Mouse (Mus musculus) right cerebral cortex, adult 18-20 months (tissue): ENCODE measurements at regions not wholly inside any gene's neighbourhood (a gene's known extent, or its start where the extent isn't known, plus 50 kb on each side); places are given as distances from the start of the nearest gene placed in this dataset.
A peak's percentile ranks its signal among the peaks of the same experiment; 100 is the strongest.
"Not testable (repeated sequence)": the region's sequence is repeated elsewhere in the genome, so short reads cannot be mapped to it uniquely, and the experiment has no call there.

Experiments used
- DNase-seq: peaks from one replicate; pipeline ENCODE4 v3.0.0; 2022; ENCODE audit warnings: mixed read lengths

GRCm38 (mm10) chr3:54545393-54545792, 147.2 kb upstream of the Supt20 start:
- no peak for DNase-seq

- DNase-seq: no peak
These were observed 140.7 kb upstream of the Supt20 start for GRCm38 (mm10) chr3:54551908-54552307.

- DNase-seq: no peak
These were observed 136.7 kb upstream of the Supt20 start for GRCm38 (mm10) chr3:54555954-54556353.

GRCm38 (mm10) chr3:54559053-54559452, 133.6 kb upstream of the Supt20 start:
- DNase-seq: no peak

GRCm38 (mm10) chr3:54559527-54559926, 133.1 kb upstream of the Supt20 start:
- DNase-seq: no peak

- no peak for DNase-seq
These were observed 132.3 kb upstream of the Supt20 start for GRCm38 (mm10) chr3:54560056-54560922.

- no peak for DNase-seq
These were observed 125.3 kb upstream of the Supt20 start for GRCm38 (mm10) chr3:54567329-54567728.

GRCm38 (mm10) chr3:54568096-54568495, 124.5 kb upstream of the Supt20 start:
- no peak for DNase-seq

GRCm38 (mm10) chr3:54570501-54570900, 122.1 kb upstream of the Supt20 start:
- no peak for DNase-seq

GRCm38 (mm10) chr3:54577851-54578250, 114.8 kb upstream of the Supt20 start:
- no peak for DNase-seq

- DNase-seq: no peak
These were observed 113.2 kb upstream of the Supt20 start for GRCm38 (mm10) chr3:54579425-54579824.

GRCm38 (mm10) chr3:54580339-54580738, 112.3 kb upstream of the Supt20 start:
- no peak for DNase-seq

- DNase-seq: not testable (repeated sequence)
These were observed 106.8 kb upstream of the Supt20 start for GRCm38 (mm10) chr3:54585781-54586180.

- DNase-seq: peak; percentile 32
These were observed 105.2 kb upstream of the Supt20 start for GRCm38 (mm10) chr3:54587127-54587995.

GRCm38 (mm10) chr3:54588198-54588597, 104.4 kb upstream of the Supt20 start:
- no peak for DNase-seq

GRCm38 (mm10) chr3:54589976-54590375, 102.6 kb upstream of the Supt20 start:
- DNase-seq: no peak

- DNase-seq: no peak
These were observed 101.4 kb upstream of the Supt20 start for GRCm38 (mm10) chr3:54591160-54591559.

GRCm38 (mm10) chr3:54592064-54592463, 100.5 kb upstream of the Supt20 start:
- no peak for DNase-seq

- DNase-seq: no peak
These were observed 99.8 kb upstream of the Supt20 start for GRCm38 (mm10) chr3:54592655-54593428.

GRCm38 (mm10) chr3:54595193-54595592, 97.4 kb upstream of the Supt20 start:
- DNase-seq: no peak

- no peak for DNase-seq
These were observed 95.0 kb upstream of the Supt20 start for GRCm38 (mm10) chr3:54597326-54598274.

- no peak for DNase-seq
These were observed 94.3 kb upstream of the Supt20 start for GRCm38 (mm10) chr3:54598296-54598695.
